Mouse (Mus musculus): ENCODE results near the gene Daglb. TPM values are rescaled to one million over a fixed set of nuclear protein-coding genes. Genes with fewer than 3 reads are reported as not detected.

The Daglb gene
- polyA plus RNA-seq, 1 experiment from 2014 or later = 8.1 TPM

DNA sequence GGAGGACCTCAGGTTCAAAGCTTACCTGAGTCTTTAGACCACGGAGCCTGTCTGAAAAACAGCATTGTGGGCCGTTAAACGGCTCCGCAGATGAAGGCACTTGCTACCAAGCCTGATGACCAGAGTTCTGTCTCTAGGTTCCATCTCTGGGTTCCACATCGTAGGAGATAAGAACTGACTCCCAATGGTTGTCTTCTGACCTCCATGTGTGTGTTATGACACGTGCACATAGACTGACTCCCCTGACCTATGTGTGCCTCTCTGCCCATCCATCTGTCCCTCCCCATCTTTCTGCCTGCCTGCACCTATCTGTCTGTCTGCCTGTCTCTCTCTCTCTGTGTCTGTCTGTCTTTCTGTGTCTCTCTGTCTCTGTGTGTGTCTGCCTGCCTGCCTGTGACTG lies 3.5 kb downstream of the Daglb start:
- no peaks in the 10 kb centered on the region for H3K36me3 ChIP-seq
- WGBS = 88% methylated on average over 6 of the region's 6 CpGs
- H3K27me3 ChIP-seq = no peaks in the 10 kb centered on the region
- no peaks in the 10 kb centered on the region for H3K9me3 ChIP-seq
- H3K9ac ChIP-seq = no peak overlapping the region
- H3K4me3 ChIP-seq = no peak overlapping the region
- no peak for ATAC-seq (ENCODE audit: borderline replicate concordance, extremely low read depth, low FRiP score, low TSS enrichment)
- no peak overlapping the region for H3K4me2 ChIP-seq
- peaks cover 18% of the 10 kb centered on the region for H3K4me1 ChIP-seq
- H3K27ac ChIP-seq = no peak overlapping the region

DNA sequence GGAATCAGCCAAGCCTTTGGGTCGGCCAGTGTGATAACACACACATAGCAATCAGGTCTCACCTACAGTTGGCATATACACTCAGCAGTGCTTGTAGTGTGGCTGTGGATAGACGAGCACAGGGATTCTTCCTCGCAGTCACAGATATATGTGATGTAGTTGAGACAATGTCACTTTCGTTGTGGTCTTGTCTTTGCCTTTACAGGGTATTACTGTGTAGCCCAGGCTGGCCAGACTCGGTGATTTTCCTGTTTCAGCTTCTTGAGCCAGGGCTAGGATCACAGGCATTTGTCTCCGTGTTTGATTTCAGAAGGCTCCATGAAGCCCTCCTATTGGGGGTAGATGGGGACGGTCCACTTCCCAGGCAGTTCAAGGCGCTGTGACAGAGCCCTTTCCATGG lies 5.2 kb downstream of the Daglb start:
- Histone ChIP-seq H3K27me3 (no peaks in the 10 kb centered on the region), H3K36me3 (no peaks in the 10 kb centered on the region), H3K4me2 (no peak overlapping the region), H3K27ac (no peak overlapping the region), H3K9me3 (no peaks in the 10 kb centered on the region), H3K9ac (no peak overlapping the region), H3K4me3 (no peak overlapping the region), H3K4me1 (peaks cover 13% of the 10 kb centered on the region)
- WGBS = 90% methylated on average over 8 of the region's 8 CpGs
- ATAC-seq (ENCODE audit: borderline replicate concordance, extremely low read depth, low FRiP score, low TSS enrichment) = no peak

DNA sequence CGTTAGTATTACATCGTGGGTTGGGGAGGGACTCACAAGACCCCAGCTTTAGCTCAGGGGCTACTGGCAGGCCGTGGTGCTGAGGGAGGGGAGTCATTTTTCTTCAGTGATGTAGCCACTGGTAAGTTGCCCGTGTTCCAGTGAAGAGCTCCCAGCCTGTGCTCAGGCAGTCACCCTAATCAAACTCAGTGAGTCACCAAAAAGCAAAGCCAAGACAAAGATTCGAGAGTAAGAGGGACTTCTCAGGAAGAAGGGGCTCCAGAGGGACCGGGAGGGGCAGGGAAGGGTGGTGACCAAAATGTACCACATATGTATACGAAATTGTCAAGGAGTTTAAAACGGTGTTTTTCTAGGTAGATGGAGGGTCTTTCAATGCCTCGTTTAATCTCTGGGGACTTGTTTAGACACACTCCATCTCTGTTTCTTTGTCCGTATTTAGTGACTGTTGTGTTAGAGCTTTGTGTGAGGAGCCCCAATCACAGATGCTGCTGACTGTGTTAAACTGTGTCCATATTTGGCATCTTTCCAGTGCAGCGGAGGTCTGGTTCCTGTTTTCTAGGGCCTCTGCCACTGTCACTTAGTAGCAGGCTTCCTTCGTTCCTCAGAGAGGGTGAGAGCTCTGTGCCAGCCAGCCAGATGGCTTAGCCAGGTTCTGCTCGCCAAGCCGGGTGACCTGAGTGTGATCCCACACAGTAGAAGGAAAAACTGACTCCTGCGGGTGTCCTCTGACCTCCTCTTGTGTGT lies 6.2 kb downstream of the Daglb start:
- WGBS = 55% methylated on average over 15 of the region's 15 CpGs
- Histone ChIP-seq H3K4me2 (no peak overlapping the region), H3K9me3 (no peaks in the 10 kb centered on the region), H3K27me3 (no peaks in the 10 kb centered on the region), H3K27ac (peak overlapping the region; percentile 48), H3K4me3 (no peak overlapping the region), H3K9ac (no peak overlapping the region), H3K4me1 (peaks cover 6% of the 10 kb centered on the region; the same call in 1 of the 2 replicates), H3K36me3 (0 out of 2 replicates have a peak, but pooled peaks cover 3% of the 10 kb centered on the region)
- peak; percentile 30; the same call in 1 of the 2 replicates for ATAC-seq (ENCODE audit: borderline replicate concordance, extremely low read depth, low FRiP score, low TSS enrichment)

DNA sequence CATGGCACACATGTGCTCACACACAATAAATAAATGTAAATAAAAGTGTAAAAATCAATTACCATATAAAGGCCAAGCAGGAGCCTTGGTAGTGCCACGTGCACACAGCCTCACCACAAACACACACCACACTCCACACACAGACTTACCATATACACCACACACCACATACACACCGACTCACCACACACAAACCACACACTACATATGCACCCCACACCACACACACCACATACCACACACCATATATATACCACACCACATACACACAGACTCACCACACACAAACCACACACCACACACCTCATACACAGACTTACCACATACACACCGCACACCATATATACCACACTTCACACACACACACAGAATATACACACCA lies 6.8 kb downstream of the Daglb start:
- no peak for ATAC-seq (ENCODE audit: borderline replicate concordance, extremely low read depth, low FRiP score, low TSS enrichment)
- no peaks in the 10 kb centered on the region for H3K9me3 ChIP-seq
- H3K4me3 ChIP-seq = no peak overlapping the region
- no peak overlapping the region for H3K4me2 ChIP-seq
- 0 out of 2 replicates have a peak, but pooled peaks cover 3% of the 10 kb centered on the region for H3K36me3 ChIP-seq
- WGBS = 78% methylated on average over 3 of the region's 3 CpGs
- no peaks in the 10 kb centered on the region for H3K27me3 ChIP-seq
- H3K4me1 ChIP-seq = 0 out of 2 replicates have a peak, but pooled peaks cover under 1% of the 10 kb centered on the region
- peak overlapping the region; percentile 48; the same call in 1 of the 2 replicates for H3K27ac ChIP-seq
- no peak overlapping the region for H3K9ac ChIP-seq

DNA sequence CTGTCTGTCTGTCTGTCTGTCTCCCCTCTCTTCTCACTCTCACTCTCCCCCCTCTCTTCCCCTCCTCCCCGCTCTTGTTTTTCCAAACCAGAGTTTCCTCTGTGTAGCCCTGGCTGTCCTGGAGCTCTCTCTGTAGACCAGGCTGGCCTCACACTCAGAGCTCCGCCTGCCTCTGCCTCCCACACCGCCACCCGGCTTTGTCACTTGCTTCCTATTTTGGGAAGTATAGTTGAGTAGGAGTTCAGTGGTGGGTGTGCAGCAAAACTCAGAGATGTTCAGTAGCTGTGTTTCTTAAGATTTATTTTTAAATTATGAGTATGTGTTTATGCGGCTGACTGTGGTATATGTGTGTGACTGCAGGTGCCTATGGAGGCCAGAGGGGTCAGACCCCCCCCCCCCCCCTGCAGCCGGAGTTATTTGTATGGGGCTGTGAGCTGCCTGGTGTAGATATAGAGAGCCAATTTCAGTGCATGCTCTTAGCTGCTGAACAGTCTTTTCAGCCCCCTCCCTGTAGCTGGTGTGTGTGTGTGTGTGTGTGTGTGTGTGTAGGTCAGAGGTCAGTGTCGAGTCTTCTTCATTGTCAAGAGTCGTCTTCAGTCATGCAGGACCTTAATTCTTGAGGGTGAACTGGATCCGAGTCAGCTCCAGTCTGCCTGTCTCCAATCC lies 7.7 kb downstream of the Daglb start:
- WGBS = 88% methylated on average over 9 of the region's 9 CpGs
- Histone ChIP-seq H3K4me3 (no peak overlapping the region), H3K4me2 (no peak overlapping the region), H3K4me1 (no peaks in the 10 kb centered on the region), H3K9ac (no peak overlapping the region), H3K27me3 (no peaks in the 10 kb centered on the region), H3K36me3 (0 out of 2 replicates have a peak, but pooled peaks cover 7% of the 10 kb centered on the region), H3K27ac (no peak overlapping the region), H3K9me3 (no peaks in the 10 kb centered on the region)
- ATAC-seq (ENCODE audit: borderline replicate concordance, extremely low read depth, low FRiP score, low TSS enrichment) = no peak

DNA sequence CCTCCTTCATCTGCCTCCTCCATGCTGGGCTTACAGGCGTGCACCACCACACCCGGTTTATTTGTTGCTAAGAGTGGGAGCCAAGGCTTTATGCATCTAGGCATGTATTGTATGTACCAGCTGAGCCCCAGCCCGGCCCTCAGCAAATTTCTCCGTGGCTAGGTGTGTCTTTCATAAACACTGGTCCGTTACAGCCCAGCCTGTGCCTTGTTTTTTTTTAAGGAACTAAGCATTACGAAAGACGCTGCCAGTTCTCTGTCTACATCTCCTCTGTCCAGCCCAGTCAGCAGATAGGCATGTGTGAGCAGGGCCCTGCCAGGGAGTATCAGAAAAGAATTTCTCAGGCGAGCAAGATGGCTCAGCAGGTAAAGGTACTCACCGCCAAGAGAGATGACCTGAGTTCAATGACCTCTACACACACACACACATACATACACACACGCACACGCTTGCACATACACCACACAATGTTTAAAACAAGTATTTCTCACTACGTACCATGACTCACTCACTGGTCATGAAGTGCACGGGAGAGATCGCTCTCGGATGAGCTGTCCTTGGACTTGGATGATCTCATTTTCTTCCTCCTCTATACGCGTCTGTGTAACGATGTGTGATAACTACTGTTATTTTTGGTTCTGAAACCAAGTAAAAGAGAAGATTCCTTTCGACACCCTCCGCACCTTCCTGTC lies 10.9 kb downstream of the Daglb start:
- H3K9me3 ChIP-seq = no peaks in the 10 kb centered on the region
- peaks cover 7% of the 10 kb centered on the region; the same call in 1 of the 2 replicates for H3K36me3 ChIP-seq
- 87% methylated on average over 20 of the region's 20 CpGs for WGBS
- no peak overlapping the region for H3K27ac ChIP-seq
- no peaks in the 10 kb centered on the region for H3K4me1 ChIP-seq
- no peak overlapping the region for H3K9ac ChIP-seq
- no peak overlapping the region for H3K4me3 ChIP-seq
- no peaks in the 10 kb centered on the region for H3K27me3 ChIP-seq
- H3K4me2 ChIP-seq = no peak overlapping the region
- no peak for ATAC-seq (ENCODE audit: borderline replicate concordance, extremely low read depth, low FRiP score, low TSS enrichment)

DNA sequence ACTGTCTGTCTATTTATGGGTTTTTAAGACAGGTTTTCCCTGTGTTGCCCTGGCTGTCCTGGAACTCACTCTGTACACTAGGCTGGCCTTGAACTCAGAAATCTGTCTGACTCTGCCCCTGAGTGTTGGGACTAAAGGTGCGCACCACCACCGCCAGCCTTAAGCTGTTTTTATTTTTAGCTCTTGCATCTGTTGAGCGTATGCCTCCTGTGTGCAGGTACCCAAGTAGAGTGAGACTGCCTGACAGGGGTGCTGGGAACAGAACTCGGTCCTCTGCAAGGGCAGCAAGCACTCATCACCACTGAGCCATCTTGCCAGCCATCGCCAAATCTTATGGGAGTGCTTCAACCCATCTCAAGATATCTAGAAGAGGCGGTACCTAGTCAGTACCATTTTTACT lies 11.6 kb downstream of the Daglb start:
- WGBS = 94% methylated on average over 6 of the region's 6 CpGs
- Histone ChIP-seq H3K4me2 (no peak overlapping the region), H3K4me3 (no peak overlapping the region), H3K27ac (no peak overlapping the region), H3K4me1 (no peaks in the 10 kb centered on the region), H3K36me3 (peaks cover 7% of the 10 kb centered on the region; the same call in 1 of the 2 replicates), H3K27me3 (no peaks in the 10 kb centered on the region), H3K9me3 (no peaks in the 10 kb centered on the region), H3K9ac (no peak overlapping the region)
- no peak for ATAC-seq (ENCODE audit: borderline replicate concordance, extremely low read depth, low FRiP score, low TSS enrichment)

DNA sequence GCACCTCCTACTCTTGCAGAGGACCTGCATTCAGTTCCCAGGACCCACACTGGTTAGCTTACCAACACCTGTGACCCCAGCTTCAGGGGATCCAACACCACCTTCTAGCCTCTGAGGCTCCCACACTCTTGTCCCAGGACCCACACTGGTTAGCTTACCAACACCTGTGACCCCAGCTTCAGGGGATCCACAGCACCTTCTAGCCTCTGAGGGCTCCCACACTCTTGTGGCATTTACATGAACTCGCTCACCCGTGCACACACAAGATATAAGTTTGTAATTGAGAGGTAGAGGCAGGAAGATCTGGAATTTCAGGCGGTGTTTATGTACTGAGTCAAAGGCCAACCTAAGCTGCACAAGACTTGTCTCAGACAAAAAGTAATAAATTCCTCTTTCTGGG lies 13.5 kb downstream of the Daglb start:
- Histone ChIP-seq H3K4me3 (no peak overlapping the region), H3K27ac (no peak overlapping the region), H3K36me3 (peaks cover 7% of the 10 kb centered on the region; the same call in 1 of the 2 replicates), H3K4me2 (no peak overlapping the region), H3K27me3 (no peaks in the 10 kb centered on the region), H3K4me1 (no peaks in the 10 kb centered on the region), H3K9me3 (no peaks in the 10 kb centered on the region), H3K9ac (no peak overlapping the region)
- WGBS = 94% methylated on average over 3 of the region's 3 CpGs
- ATAC-seq (ENCODE audit: borderline replicate concordance, extremely low read depth, low FRiP score, low TSS enrichment) = no peak

DNA sequence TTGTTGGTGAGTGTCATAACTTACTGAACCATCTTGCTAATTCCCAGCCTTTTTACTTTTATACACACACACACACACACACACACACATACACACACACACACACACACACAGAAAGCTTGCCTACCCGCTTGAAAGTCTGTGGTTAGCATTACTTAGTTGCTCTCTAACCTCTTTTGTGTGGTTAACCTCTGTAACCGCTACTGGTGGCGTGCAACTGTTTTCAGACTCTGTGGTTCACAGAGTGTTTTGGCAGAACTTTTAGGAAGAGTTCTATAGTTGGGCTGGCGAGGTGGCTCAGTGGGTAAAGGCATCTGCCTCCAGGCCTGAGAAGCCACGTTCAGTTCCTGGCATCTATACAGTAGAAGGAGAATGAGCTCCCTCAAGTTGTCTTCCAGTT lies 20.6 kb downstream of the Daglb start:
- Histone ChIP-seq H3K4me1 (no peaks in the 10 kb centered on the region), H3K36me3 (peaks cover 2% of the 10 kb centered on the region; the same call in 1 of the 2 replicates), H3K27me3 (no peaks in the 10 kb centered on the region), H3K9me3 (no peaks in the 10 kb centered on the region), H3K4me2 (no peak overlapping the region), H3K4me3 (no peak overlapping the region), H3K9ac (no peak overlapping the region), H3K27ac (no peak overlapping the region)
- WGBS = 90% methylated on average over 5 of the region's 5 CpGs
- no peak for ATAC-seq (ENCODE audit: borderline replicate concordance, extremely low read depth, low FRiP score, low TSS enrichment)

DNA sequence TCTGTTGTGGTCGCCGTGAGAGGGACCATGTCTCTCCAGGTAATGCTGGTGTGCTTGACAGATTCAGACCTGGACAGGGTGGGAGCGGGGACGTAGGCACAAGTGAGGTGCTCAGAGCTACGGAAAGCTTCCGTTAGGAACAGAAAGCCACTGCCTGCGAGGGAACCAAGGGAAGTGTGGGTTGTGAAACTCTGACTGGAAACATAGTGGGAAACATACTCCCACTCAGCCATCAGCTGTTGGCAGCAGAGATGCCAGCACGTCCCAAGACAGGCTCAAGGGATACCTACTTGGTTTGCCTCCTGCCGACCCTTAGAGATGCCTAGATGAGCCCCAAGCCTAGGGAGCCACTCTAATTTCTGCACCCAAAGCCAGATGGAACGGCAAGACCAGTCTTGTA lies 22.8 kb downstream of the Daglb start:
- no peak overlapping the region for H3K4me2 ChIP-seq
- no peaks in the 10 kb centered on the region for H3K4me1 ChIP-seq
- ATAC-seq (ENCODE audit: borderline replicate concordance, extremely low read depth, low FRiP score, low TSS enrichment) = no peak
- H3K36me3 ChIP-seq = 0 out of 2 replicates have a peak, but pooled peaks cover 3% of the 10 kb centered on the region
- 89% methylated on average over 10 of the region's 10 CpGs for WGBS
- H3K9ac ChIP-seq = no peak overlapping the region
- no peak overlapping the region for H3K4me3 ChIP-seq
- no peak overlapping the region for H3K27ac ChIP-seq
- no peaks in the 10 kb centered on the region for H3K9me3 ChIP-seq
- no peaks in the 10 kb centered on the region for H3K27me3 ChIP-seq

DNA sequence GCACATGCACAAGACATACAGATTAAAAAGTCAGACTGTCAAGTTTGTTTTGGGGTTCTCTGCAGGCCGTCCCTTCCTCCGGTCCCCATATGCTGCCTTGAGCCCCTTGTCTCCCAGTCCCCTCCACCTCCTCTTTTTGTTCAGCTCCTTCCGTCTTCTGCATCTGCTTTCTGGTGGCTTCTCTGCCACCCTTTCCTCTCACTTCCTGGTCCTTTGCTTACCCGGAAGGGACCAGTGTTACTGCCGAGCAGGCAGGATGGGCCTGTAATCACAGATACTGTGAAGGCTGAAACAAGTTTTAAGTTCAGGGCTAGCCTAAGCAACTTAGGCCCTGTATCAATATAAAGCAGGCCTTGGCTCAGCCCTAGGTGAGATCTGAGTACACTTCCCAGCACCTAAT lies 23.6 kb downstream of the Daglb start:
- no peaks in the 10 kb centered on the region for H3K27me3 ChIP-seq
- H3K4me2 ChIP-seq = no peak overlapping the region
- H3K4me1 ChIP-seq = no peaks in the 10 kb centered on the region
- no peak overlapping the region for H3K9ac ChIP-seq
- 85% methylated on average over 5 of the region's 5 CpGs for WGBS
- no peak overlapping the region for H3K27ac ChIP-seq
- no peaks in the 10 kb centered on the region for H3K9me3 ChIP-seq
- no peak for ATAC-seq (ENCODE audit: borderline replicate concordance, extremely low read depth, low FRiP score, low TSS enrichment)
- H3K36me3 ChIP-seq = 0 out of 2 replicates have a peak, but pooled peaks cover 5% of the 10 kb centered on the region
- no peak overlapping the region for H3K4me3 ChIP-seq
